Mouse (Mus musculus): ENCODE measurements around the gene Gm11639.

The Gm11639 gene

GRCm38 (mm10) chr11:104685548-104685947 lies at the start of gene Gm11639:
Gm11639 (plus strand) TSS chr11:104685707.
- DNase-seq = no peak

- peak; percentile 63 to 80 for DNase-seq
Measured at GRCm38 (mm10) chr11:104637010-104637409, 48.5 kb upstream of the Gm11639 start.

- no peak for DNase-seq
Measured at GRCm38 (mm10) chr11:104638006-104638405, 47.5 kb upstream of the Gm11639 start.

GRCm38 (mm10) chr11:104638906-104639305 lies 46.6 kb upstream of the Gm11639 start:
- DNase-seq = no peak

- no peak for DNase-seq
Measured at GRCm38 (mm10) chr11:104639634-104640033, 45.9 kb upstream of the Gm11639 start.

- no peak for DNase-seq
Measured at GRCm38 (mm10) chr11:104640894-104641293, 44.6 kb upstream of the Gm11639 start.

GRCm38 (mm10) chr11:104643236-104643635 lies 42.3 kb upstream of the Gm11639 start:
- no peak for DNase-seq

GRCm38 (mm10) chr11:104645402-104645801 lies 40.1 kb upstream of the Gm11639 start:
- no peak for DNase-seq

- no peak for DNase-seq
Measured at GRCm38 (mm10) chr11:104646173-104646572, 39.3 kb upstream of the Gm11639 start.

- DNase-seq = no peak
Measured at GRCm38 (mm10) chr11:104646611-104647010, 38.9 kb upstream of the Gm11639 start.

GRCm38 (mm10) chr11:104647188-104647867 lies 38.2 kb upstream of the Gm11639 start:
- no peak for DNase-seq

- DNase-seq = peak in 1 of 2 experiments; percentile 64
Measured at GRCm38 (mm10) chr11:104648571-104648970, 36.9 kb upstream of the Gm11639 start.

GRCm38 (mm10) chr11:104660599-104660998 lies 24.9 kb upstream of the Gm11639 start:
- no peak for DNase-seq

GRCm38 (mm10) chr11:104661106-104661505 lies 24.4 kb upstream of the Gm11639 start:
- no peak for DNase-seq

GRCm38 (mm10) chr11:104661531-104662205 lies 23.8 kb upstream of the Gm11639 start:
- no peak for DNase-seq

GRCm38 (mm10) chr11:104662573-104662972 lies 22.9 kb upstream of the Gm11639 start:
- DNase-seq = no peak

GRCm38 (mm10) chr11:104663241-104663877 lies 22.1 kb upstream of the Gm11639 start:
- DNase-seq = no peak

GRCm38 (mm10) chr11:104663878-104664261 lies 21.6 kb upstream of the Gm11639 start:
- no peak for DNase-seq

- DNase-seq = no peak
Measured at GRCm38 (mm10) chr11:104664441-104664840, 21.1 kb upstream of the Gm11639 start.

GRCm38 (mm10) chr11:104667399-104667798 lies 18.1 kb upstream of the Gm11639 start:
- DNase-seq = no peak

- DNase-seq = no peak
Measured at GRCm38 (mm10) chr11:104673412-104673811, 12.1 kb upstream of the Gm11639 start.

GRCm38 (mm10) chr11:104674768-104675167 lies 10.7 kb upstream of the Gm11639 start:
- DNase-seq = no peak

GRCm38 (mm10) chr11:104693235-104693634 lies 7.7 kb downstream of the Gm11639 start:
- DNase-seq = no peak

- DNase-seq = no peak
Measured at GRCm38 (mm10) chr11:104704097-104704496, 18.6 kb downstream of the Gm11639 start.

All from spleen, adult 18-20 months (tissue).